Mouse (Mus musculus) testis, adult 2 months (tissue): ENCODE measurements around the gene Ccdc92b. TPM values are rescaled to one million over a fixed set of nuclear protein-coding genes. Genes with fewer than 3 reads are reported as not detected.

Experiments used
- H3K27ac ChIP-seq: fragments of 200-500 bp; 2 replicates; pipeline ENCODE4 v1.5.1; 2012; ENCODE audit warnings: low read depth, low read length; ENCODE audit not compliant: control insufficient read depth, insufficient read depth
- H3K27me3 ChIP-seq: fragments of 200-500 bp; 2 replicates; pipeline ENCODE4 v1.6.1; 2012; ENCODE audit warnings: mild to moderate bottlenecking, low read length, moderate library complexity; ENCODE audit not compliant: control insufficient read depth, insufficient read depth
- H3K36me3 ChIP-seq: fragments of 200-500 bp; 2 replicates; pipeline ENCODE4 v1.6.1; 2012; ENCODE audit warnings: mild to moderate bottlenecking, low read length; ENCODE audit not compliant: control insufficient read depth, insufficient read depth
- H3K4me1 ChIP-seq: fragments of 200-500 bp; 2 replicates; pipeline ENCODE4 v1.6.1; 2012; ENCODE audit warnings: low read length; ENCODE audit not compliant: control insufficient read depth, insufficient read depth
- H3K4me3 ChIP-seq: fragments of 200-500 bp; 2 replicates; pipeline ENCODE4 v1.5.1; 2012; ENCODE audit warnings: low read depth, mild to moderate bottlenecking, low read length, moderate library complexity, mixed read lengths; ENCODE audit not compliant: control insufficient read depth
- CTCF ChIP-seq: fragments of 200-500 bp; IDR thresholded peaks from 2 replicates; pipeline ENCODE4 v1.5.1; 2012; ENCODE audit warnings: low read depth, mild to moderate bottlenecking, inconsistent platforms, low read length, moderate library complexity; ENCODE audit not compliant: control insufficient read depth, insufficient read depth, insufficient replicate concordance
- POLR2A ChIP-seq: fragments of 200-500 bp; IDR thresholded peaks from 2 replicates; pipeline ENCODE4 v1.6.1; 2012; ENCODE audit warnings: low read depth, mild to moderate bottlenecking, inconsistent platforms, low read length, moderate library complexity; ENCODE audit not compliant: control insufficient read depth
- polyA plus RNA-seq: library from polyadenylated mRNA; depleted of rRNA; stranded (reverse); fragments of >200 nt; gene quantifications from 2 replicates; pipeline ENCODE4 v1.2.3, GENCODE M21; 2012

The Ccdc92b gene
- polyA plus RNA-seq, 1 experiment, result 0.79 TPM

GRCm38 (mm10) chr11:74583824-74584349 lies 35.5 kb upstream of the Ccdc92b start:
- H3K27me3 ChIP-seq, result no peaks in the 10 kb centered on the region
- H3K27ac ChIP-seq, result no peak overlapping the region
- no peak overlapping the region for H3K4me3 ChIP-seq
- H3K36me3 ChIP-seq, result no peaks in the 10 kb centered on the region
- TF ChIP-seq POLR2A, result no peak
- TF ChIP-seq CTCF, result no peak
- no peaks in the 10 kb centered on the region for H3K4me1 ChIP-seq

GRCm38 (mm10) chr11:74584946-74585723 lies 34.3 kb upstream of the Ccdc92b start:
- Histone ChIP-seq H3K36me3 (no peaks in the 10 kb centered on the region), H3K27me3 (no peaks in the 10 kb centered on the region), H3K4me3 (no peak overlapping the region), H3K4me1 (peaks cover 8% of the 10 kb centered on the region), H3K27ac (no peak overlapping the region)
- TF ChIP-seq POLR2A (no peak), CTCF (no peak)

DNA sequence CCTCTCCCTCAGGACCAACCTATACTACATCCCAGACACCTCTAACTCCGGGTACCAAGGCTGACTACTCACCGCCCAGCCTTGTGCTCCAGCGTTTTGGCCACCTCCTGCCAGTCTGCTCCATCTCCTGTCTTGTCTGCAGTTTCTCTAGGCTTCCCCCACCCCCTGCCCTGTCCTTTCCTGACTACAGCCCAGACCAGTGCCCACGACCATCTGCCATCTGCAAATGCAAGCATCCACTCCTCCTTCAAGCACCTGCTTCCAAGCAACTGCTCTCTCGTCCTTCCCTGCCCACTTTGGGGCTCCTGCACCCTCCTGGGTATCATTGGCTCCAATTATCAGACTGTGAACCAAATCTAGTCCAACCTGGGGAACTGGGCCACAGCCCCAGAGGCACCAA lies 33.0 kb upstream of the Ccdc92b start:
- TF ChIP-seq CTCF (no peak), POLR2A (no peak)
- peaks cover 14% of the 10 kb centered on the region for H3K4me1 ChIP-seq
- H3K27me3 ChIP-seq, result no peaks in the 10 kb centered on the region
- H3K36me3 ChIP-seq, result no peaks in the 10 kb centered on the region
- H3K4me3 ChIP-seq, result no peak overlapping the region
- no peak overlapping the region for H3K27ac ChIP-seq

DNA sequence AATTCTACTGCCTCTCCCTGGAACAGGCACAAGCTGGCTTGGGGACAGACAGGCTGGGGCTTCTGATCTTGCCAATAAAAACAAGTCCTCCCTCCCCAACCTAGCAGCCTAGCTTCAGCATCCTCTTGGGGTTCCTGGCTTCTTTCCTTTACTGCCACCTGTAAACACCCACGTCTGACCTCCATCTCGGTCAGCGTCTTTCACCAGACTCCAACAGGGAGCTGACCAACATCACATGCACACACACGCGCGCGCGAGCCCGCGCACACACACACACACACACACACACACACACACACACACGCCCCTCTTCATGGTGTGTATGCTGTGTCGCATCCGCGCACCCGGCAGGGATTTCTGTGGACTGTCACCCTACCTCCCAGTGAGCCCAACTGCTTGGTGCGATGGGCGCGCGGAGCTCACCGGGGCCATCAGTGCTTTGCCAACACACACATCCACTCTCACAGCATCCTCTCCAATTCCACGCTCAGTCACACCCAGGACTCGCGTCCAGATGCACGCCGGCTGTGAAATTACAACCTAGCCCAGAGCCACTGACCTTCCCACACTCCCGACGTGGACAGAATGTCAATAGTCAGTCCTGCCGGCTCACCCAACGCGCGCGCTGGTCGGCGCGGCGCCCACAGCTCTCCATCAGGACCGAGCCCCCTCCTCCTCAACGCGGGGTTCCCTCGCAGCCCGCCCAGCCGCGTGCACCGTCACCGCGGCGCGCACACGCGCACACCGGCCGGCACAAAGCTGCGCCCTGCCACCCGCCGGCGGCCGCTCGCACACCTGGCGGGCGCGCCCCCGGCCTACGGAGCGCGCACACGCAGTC lies 29.8 kb upstream of the Ccdc92b start:
- H3K4me3 ChIP-seq, result peak overlapping the region; percentile 36
- no peak overlapping the region for H3K27ac ChIP-seq
- H3K36me3 ChIP-seq, result no peaks in the 10 kb centered on the region
- TF ChIP-seq CTCF (no peak), POLR2A (no peak)
- peaks cover 14% of the 10 kb centered on the region for H3K4me1 ChIP-seq
- no peaks in the 10 kb centered on the region for H3K27me3 ChIP-seq

DNA sequence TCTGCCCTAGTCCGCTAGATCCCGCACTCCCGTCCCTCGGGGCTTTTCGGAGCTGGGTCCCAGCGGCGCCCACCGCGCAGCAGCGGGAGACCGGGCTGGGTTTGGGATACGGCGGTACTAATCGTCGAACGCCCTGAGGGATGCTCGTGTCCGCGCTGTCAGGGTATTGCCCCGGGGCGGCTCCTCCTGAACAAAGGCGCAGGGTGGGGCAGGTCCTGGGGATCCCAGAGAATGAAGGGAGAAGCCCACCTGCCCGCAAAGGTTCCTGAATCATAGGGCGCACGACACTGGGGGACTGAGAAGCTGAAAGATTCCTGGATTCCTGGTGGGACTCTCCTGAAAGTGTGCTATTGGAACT lies 29.2 kb upstream of the Ccdc92b start:
- Histone ChIP-seq H3K36me3 (no peaks in the 10 kb centered on the region), H3K4me3 (peak overlapping the region; percentile 36), H3K4me1 (peaks cover 14% of the 10 kb centered on the region), H3K27me3 (no peaks in the 10 kb centered on the region), H3K27ac (no peak overlapping the region)
- TF ChIP-seq POLR2A (no peak), CTCF (no peak)

GRCm38 (mm10) chr11:74590691-74591090 lies 28.7 kb upstream of the Ccdc92b start:
- Histone ChIP-seq H3K4me3 (no peak overlapping the region), H3K27me3 (no peaks in the 10 kb centered on the region), H3K4me1 (peaks cover 14% of the 10 kb centered on the region)

GRCm38 (mm10) chr11:74592246-74592645 lies 27.2 kb upstream of the Ccdc92b start:
- Histone ChIP-seq H3K27ac (no peak overlapping the region), H3K27me3 (no peaks in the 10 kb centered on the region), H3K36me3 (no peaks in the 10 kb centered on the region), H3K4me3 (no peak overlapping the region), H3K4me1 (peaks cover 14% of the 10 kb centered on the region)
- TF ChIP-seq POLR2A, result no peak
- no peak for TF ChIP-seq CTCF

More at GRCm38 (mm10) chr11:74590691-74591090, 28.7 kb upstream of the Ccdc92b start:
- Histone ChIP-seq H3K36me3 (no peaks in the 10 kb centered on the region), H3K27ac (no peak overlapping the region)
- TF ChIP-seq CTCF (no peak), POLR2A (no peak)
